Mouse (Mus musculus) gastrocnemius, adult 18-20 months (tissue): ENCODE results near the gene Chst2. TPM values are rescaled to one million over a fixed set of nuclear protein-coding genes. Genes with fewer than 3 reads are reported as not detected.

Experiments
- DNase-seq: peaks from one replicate; pipeline ENCODE4 v3.0.0; 2021; ENCODE audit warnings: low spot score
- long read RNA-seq, 2 experiments: library from polyadenylated mRNA; stranded (forward); transcript quantifications; one replicate each; pipeline ENCODE4 v2.0.0; 2021
- total RNA-seq, 2 experiments: library from RNA; stranded (reverse); gene quantifications; 2 replicates each; pipeline ENCODE4 v1.2.3; 2021

Chst2 gene
- under 1 TPM; 0.32 to 0.38 TPM for total RNA-seq
- long read RNA-seq, experiment 1, full-length matches to known transcripts = 2 of 2 reads
- long read RNA-seq, experiment 1, partial matches to known transcripts = 0 of 2 reads
- long read RNA-seq, experiment 1, other reads (novel, unspliced or antisense) = 0 of 2 reads
- long read RNA-seq, experiment 2, full-length matches to known transcripts = 2 of 2 reads
- long read RNA-seq, experiment 2, partial matches to known transcripts = 0 of 2 reads
- long read RNA-seq, experiment 2, other reads (novel, unspliced or antisense) = 0 of 2 reads

DNA sequence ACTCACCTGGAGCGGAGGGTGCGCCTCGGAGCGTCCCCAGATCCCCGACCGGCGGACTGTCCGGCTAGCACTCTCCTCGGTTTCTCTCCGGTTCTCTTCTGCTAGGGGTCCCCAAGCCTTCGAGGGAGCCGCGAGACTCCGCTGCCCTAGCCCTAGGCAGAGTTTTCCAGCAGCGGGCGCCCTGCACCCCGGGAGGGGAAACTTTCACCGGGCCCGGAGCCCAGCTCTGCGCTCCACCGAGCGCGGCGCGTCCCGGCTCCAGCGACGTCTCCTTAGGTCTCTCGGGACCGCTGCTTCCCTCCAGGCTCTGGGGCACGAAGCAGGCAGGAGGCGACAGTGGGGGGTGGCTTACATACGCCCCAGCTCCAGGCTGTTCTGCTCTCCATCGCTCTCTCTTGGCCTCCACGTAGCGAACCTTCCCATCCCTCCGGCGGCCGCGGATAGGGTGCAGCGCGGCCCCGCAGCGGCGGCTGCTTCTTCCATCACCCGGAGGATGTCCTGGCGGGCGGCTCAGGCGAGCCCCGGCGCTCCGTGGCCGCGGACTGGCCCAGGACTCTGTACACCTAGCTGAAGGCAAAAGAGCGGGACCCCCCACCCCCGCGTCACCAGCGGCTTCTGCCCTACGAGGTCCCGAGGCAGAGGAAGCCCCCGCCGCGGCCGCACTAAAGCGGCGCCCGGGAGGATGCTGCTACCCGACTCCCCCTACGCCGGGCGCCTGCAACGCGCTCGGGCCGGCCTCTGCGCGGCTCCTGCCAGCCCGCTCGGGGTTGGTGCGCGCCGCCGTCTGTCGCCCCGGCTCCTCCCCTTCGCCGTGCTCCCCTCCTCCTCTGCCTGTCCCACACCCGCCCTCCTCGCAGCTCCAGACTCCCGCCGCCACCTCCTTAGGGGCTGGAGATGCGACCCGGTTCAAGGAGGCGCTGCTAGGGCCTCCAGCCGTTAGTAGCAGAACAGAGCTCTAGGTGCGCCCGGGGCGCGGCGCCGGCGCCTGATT lies at the start of gene Chst2:
Chst2 (minus strand) TSS at position 152 of the 991 bp plus-strand sequence.
- DNase-seq = peak; percentile 73

DNA sequence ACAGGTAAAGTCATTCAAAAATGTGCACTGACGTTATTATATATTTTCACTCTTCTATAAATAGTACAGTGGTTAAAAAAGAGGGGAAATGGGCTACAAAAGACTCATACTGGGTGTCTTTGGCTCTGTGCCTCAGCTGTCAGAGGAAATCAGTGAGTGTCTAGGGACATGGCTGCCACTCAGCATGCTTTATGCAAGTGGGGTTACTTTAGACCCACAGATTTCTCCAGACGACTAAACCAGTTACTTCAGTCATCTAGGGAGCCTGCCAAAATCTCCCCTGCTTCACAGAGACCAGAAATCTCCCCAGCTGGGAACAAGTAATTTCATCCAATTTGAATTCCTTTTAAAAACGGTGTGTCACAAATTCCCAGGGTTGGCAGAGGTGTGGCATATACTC lies 45.4 kb upstream of the Chst2 start:
- no peak for DNase-seq

DNA sequence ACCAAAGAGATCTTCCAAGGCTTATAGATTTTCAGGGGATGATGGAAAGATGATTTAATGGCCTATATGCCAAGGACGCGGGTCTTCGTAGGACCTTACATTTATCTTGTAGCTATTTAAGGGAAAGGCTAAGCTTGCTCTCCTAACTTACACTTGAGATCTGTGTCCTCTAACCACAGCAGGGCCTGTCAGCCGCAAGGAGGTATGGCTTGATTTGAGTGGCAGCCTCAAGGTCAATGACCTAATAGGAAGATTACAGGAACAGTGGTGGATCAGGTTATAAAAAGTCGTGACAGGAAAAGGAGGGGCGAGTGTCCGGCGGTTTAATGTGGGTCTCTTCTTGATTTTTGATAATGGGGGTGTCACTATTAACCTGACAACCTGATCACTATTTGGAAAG lies 44.1 kb upstream of the Chst2 start:
- DNase-seq = no peak

DNA sequence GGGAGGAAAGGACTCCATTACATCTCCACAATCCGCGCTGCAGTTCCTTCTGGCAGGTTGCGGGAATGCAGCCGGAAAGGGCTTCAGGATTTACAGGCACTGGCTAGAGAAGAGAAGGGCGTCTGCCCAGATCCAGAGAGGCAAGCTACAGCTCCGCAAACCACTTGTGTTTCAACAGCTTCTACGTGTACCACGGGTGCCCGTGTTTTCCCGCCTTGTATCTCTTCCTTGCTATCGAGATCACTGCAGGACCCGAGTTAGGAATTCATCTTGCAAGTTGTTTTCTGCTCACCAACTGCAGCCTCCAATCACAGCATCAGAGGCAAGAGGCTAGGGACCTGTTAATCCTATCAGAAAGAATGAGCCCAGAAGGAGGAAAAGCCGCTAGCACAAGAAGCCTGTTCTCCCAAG lies 35.8 kb upstream of the Chst2 start:
- no peak for DNase-seq

DNA sequence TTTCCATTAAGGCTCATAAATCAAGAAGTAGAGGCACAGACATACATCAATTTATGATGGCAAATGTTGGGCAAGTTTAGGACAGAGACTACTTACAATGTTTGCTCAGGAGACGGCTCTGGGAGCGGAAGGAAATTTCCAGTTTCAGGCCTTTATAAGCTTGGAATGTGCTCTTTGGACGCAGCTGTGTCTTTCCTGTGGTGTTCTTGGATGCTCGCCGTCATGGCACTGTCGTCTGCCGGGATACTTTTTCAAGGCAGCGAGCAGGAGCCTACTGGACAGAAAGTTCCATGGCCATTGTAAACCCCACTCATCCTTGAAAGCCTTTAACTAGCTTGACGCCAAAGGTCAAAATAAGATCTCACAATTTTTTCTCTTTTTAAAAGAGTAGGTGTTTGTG lies 31.4 kb upstream of the Chst2 start:
- DNase-seq = no peak

DNA sequence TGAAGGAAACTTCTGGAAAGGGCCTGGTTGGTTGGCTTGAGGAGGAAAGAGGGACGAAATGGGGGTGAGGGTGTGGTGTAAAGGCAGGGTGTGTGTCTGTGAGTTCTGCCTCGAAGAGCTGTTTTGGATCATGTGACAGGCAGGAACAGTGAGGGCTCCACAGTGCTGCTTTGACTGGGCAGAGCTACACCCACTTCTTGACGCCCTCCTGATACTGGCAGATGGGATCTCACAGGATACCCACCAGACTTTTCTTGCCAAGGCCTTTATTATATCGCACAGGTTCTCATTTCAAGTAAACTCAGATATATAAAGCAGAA lies 29.7 kb upstream of the Chst2 start:
- DNase-seq = no peak

GRCm38 (mm10) chr9:95435506-95436293 lies 29.2 kb upstream of the Chst2 start:
- no peak for DNase-seq

GRCm38 (mm10) chr9:95428277-95428676 lies 21.8 kb upstream of the Chst2 start:
- no peak for DNase-seq

GRCm38 (mm10) chr9:95413911-95414310 lies 7.4 kb upstream of the Chst2 start:
- no peak for DNase-seq

- no peak for DNase-seq
Observed at GRCm38 (mm10) chr9:95412047-95412446, 5.5 kb upstream of the Chst2 start.

GRCm38 (mm10) chr9:95407586-95408220 lies 1.2 kb upstream of the Chst2 start:
- DNase-seq = no peak

GRCm38 (mm10) chr9:95405946-95406570 lies 464 bp downstream of the Chst2 start:
- DNase-seq = peak; percentile 4

DNA sequence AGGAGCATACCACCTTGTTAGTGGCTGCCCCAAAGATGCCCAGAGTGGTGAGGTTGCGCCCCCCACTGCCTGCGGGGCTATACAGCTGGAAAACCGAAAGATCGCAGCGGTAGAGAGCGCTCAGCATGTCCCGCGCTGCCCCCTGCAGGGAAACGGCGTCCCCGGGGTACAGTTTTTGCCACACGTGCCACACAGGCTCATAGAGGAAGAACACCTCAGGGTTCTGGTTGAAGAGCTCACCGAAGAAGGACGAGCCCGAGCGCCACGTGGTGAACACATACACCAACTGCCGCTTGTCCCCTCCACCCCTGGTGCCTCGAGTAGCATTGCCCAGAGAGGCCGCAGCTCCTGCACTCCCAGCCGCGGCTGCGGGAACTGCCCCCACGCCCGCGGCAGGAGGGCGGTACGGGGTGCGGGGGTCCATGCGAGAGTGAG lies 994 bp downstream of the Chst2 start:
- peak; percentile 38 for DNase-seq

DNA sequence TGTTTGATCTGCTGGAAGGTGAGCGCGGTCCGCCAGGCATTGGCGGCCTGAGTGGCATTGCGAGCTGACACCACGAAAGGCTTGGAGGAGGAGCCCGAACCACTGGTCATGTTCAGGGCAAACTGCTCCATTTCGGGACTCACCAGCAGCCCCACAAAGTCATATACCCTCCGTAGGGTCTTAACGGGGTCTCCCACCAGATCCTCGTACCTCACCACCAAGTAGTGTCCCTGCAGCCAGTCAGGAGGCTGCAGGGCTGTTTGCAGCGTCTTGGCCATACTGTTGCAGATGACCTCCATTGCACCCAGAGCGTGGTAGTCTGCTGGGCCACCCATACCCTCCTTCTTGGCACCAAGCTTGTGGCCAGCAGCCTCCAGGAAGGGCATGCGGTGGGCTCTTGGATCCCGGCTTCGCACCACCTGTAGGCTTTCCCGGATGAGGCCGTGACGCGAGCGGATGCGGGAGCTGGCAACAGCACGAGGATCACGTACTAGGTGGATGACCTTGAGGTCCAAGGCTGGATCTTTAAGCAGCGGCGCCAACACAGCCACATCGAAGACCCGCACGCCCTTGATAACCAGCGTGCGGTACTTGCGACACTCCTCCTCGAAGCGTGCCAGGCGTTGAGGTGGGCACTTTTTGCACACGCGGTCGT lies 1.6 kb downstream of the Chst2 start:
- DNase-seq = no peak

DNA sequence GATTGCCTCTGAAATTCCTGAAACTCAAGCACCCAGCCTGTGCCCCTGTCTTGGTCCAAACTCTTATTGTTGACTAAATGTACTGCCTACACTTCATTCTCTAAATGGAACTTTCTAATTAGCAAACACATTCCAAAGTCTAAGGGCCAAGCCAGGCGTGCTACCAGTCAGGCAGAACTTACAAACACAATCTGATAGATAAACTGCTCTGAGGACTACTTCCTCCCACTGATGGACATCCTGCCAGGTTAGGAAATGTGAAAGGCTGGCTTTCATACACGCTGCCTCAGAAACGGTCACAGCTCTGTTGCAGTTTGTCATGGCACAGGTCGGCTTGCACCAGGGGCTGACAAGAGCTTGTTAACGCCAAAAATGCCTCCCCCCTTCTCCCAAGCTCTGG lies 4.8 kb downstream of the Chst2 start:
- DNase-seq = no peak

DNA sequence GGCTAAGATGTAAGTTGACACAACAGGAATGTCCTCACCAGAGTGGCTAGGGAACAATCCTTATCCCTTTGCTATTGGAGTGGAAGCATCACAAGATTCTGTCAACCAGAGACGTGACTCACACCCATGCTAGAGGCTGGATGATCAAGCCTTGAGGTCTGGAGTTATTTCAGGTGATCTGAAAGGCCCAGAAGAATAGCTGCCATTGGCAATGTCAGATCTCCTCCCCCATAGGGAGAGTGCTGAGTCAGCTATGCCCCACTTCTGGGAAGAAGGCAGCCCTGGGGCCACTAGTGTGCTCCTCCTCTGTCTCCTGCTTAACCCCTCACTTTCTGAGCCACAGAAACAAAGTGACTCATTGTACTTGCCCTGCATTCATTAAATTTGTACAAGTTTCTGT lies 14.5 kb downstream of the Chst2 start:
- DNase-seq = no peak

DNA sequence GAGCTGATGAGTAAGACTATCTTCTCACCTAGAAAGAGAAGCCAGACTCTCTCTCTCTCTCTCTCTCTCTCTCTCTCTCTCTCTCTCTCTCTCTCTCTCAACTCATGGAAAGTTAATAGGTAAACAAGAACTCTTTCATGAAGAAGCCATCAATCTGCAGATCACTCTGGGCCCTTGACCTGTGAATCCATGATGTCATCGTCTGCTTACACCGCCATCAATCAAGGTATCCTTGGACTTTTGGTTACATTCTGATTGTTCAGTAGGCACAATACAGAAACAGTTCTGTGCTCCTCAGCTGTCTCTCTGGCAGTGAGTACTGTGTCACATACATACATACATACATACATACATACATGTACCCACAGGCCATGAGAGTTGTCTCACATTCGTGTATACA lies 16.6 kb downstream of the Chst2 start:
- DNase-seq = no peak

DNA sequence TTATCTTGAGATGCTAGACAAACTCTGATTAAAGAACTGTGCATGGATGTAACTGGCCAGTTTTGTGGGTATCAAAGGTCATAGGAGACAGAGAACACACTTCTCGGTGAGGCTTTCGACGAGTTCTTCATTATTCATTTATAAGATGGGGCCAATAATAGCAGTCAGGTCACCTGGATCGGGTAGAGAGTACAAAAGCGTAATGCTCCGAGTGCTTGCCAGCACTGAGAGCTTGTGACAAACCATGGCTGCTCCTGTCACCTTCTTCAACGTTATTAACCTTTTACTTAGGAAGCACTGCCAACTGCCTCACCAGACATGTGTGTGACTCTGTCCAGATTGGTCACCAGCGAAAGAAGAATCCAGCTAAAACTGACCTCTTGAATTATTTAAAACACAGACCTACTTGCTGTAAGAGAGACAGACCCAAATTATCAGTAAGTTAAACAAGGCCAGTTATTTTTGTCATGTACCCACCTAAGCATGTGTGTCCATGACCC lies 18.6 kb downstream of the Chst2 start:
- no peak for DNase-seq

DNA sequence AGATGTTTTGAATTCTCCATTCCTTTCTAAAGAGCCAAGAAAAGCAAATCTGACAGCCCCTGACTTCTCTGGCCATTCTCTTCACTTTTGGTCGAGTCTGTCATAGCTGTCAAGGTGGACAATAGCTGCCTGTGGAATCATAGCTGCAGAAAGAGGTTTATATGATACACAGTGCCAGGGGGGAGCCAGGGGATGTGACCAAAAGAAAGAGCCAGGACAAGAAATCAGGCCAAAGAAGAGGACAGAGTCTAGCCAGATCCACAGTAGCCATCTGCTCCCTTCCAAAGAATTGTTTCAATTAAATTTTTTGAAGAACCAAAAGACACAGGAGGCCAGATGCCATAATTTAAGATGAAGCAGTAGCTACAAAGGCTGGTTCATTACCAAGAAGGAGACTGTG lies 30.6 kb downstream of the Chst2 start:
- DNase-seq = no peak

- DNase-seq = no peak
Observed at GRCm38 (mm10) chr9:95375336-95375735, 31.2 kb downstream of the Chst2 start.
